Mouse (Mus musculus) brain, embryonic 14.5 days (tissue): ENCODE measurements around the gene Nrp1.

Experiments
- CTCF ChIP-seq: fragments of 200-500 bp; IDR thresholded peaks from 2 replicates; pipeline ENCODE4 v1.5.1; 2012; ENCODE audit warnings: inconsistent platforms, mild to moderate bottlenecking, moderate library complexity, borderline replicate concordance; ENCODE audit not compliant: insufficient read depth, insufficient read length; ENCODE audit errors: extremely low read depth
- POLR2A ChIP-seq: fragments of 200-500 bp; IDR thresholded peaks from 2 replicates; pipeline ENCODE4 v1.6.1; 2012; ENCODE audit warnings: mild to moderate bottlenecking, inconsistent platforms, borderline replicate concordance; ENCODE audit not compliant: poor library complexity, insufficient read depth, insufficient read length, severe bottlenecking; ENCODE audit errors: extremely low read depth

DNA sequence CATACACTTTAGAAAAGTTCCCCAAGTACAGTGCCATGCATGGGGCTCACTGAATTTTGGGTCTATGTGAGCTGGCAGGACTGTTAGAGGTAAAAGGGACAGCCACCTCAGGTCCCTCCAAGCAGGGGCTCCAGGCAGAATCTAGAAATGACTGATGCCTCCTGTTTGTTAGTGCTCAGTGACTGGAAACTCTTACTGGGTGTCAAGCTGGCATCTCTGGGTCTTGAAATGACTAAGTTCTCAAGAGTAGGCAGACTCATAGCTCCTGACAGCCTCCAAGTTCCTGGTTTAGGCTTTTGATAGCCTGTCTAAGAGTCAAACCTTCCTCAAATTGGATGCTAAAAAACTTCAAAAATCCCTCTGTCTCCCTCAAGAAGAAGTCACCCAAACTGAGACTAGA is 177.3 kb downstream of the Nrp1 start:
- TF ChIP-seq POLR2A (no peak), CTCF (no peak)
